Mouse (Mus musculus): ENCODE data around the gene Rfx6.

GRCm38 (mm10) chr10:51649506-51650221 lies 27.9 kb upstream of the Rfx6 start:
- TF ChIP-seq CTCF (IDR thresholded peaks at IDR 0.05; ENCODE audit: low read depth), result no peak
- TF ChIP-seq EP300 (IDR thresholded peaks at IDR 0.05; ENCODE audit: low read depth), result no peak

Measured in liver, postnatal 0 days (tissue).